Mouse (Mus musculus): Measurements from ENCODE around the gene Elovl1. TPM values are rescaled to one million over a fixed set of nuclear protein-coding genes. Genes with fewer than 3 reads are reported as not detected.

The Elovl1 gene
- 10 to 100 TPM; 17.8 to 19.4 TPM for total RNA-seq (2021)

DNA sequence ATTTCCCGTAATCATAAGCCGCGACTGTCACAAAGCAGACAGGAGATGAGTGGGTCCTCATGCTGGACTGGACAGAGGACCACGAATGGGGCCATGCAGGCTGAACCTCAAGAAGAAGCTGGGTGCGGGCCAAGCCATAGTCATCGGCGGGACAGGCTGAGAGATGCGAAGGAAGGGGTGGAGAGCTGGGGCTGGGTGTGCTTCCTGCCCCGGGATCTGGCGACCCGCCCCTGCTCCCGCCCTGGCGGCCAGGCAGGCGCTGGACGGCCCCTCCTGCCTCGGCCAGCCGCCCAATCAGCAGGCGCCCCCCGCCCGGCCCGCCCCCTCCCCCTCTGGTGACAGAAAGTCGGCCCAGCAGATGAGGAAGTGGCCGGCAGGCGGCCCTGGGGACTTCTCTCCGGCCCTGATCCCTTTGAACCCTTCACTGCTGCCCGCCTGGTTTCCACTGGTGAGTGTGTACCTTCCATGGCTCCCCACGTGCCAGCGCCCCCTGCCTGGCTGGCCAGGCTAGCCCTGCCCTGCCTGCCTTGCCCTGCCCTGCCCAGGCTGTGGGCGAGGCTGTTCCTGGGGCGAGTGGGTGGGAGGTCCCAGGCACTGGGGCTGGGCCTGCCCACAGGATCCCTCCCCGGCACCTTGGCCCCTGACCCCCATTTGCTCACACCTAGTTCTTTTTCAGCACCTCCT, at the start of gene Elovl1:
TSS of gene Elovl1 (plus strand) at position 326 of the 684 bp plus-strand sequence.
- intact Hi-C loops (cut with DNase I): loop anchor here (2.0 to 5.0 kb wide), 2 partner anchors 19 to 89 kb away; partner anchors contain the start of genes Med8 and Szt2
- DNase-seq (ENCODE audit: low spot score): peak; percentile 89

GRCm38 (mm10) chr4:118383271-118383670, 44.6 kb upstream of the Elovl1 start:
- no peak for DNase-seq (ENCODE audit: low spot score)
- intact Hi-C loops (cut with DNase I): no loop called here

GRCm38 (mm10) chr4:118387316-118387715, 40.6 kb upstream of the Elovl1 start:
- intact Hi-C loops (cut with DNase I): no loop called here
- DNase-seq (ENCODE audit: low spot score): no peak

DNA sequence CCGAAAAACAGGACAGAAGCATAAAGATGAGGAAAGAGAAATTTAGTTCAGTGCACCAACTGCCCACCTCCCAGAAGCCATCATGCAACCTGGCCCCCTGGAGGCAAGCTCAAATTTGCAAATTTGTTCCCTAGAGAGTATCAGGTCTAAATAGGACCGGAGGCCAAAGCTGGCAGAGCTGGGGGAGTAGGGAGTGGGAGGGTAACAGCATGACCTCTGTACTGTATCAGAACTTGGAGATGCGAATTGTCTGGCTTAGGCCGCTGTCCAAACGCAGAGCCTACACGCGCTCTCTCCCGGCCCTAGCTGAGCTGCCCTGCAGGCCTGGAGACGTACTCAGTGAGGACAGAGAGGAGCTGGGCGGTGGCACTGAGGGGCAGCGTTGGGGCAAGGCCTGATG, 37.7 kb upstream of the Elovl1 start:
- DNase-seq (ENCODE audit: low spot score): no peak
- intact Hi-C loops (cut with DNase I): no loop called here

DNA sequence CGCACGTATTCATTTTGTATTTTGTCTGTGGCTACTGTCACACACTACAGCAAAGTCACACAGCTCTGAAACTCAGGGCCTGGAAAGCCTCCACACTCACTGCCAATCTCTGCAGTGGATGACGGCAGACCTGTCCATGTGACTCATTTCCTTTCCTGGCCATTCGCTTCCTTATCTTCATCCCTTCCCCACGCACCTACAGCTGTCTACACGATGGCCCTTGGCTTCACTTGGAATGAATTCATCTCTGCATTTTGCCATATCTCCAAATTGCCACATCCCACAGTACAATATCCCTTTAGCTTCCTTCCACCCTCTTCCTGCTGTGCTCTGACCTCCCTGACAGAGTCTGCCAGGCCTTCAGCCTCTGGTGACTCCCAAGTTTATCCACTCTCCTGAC, 33.4 kb upstream of the Elovl1 start:
- DNase-seq (ENCODE audit: low spot score): no peak
- intact Hi-C loops (cut with DNase I): no loop called here

DNA sequence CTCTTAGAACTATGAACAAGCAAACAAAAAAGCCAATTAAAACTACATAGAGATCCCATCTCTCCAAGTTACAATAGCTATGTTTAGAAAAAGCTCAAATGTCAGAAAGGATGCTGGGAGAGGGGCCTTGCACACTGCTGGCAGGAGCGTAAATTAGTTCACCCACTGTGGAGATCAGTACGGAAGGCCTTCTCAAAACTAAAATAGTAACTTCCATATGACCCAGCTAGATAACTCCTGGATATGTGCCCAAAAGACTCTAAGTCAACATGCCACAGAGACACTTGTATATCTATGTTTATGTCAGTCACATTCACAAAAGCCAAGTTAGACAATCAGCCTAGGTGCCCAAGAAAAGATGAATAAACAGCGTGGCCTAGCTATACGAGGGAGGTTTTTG, 32.6 kb upstream of the Elovl1 start:
- intact Hi-C loops (cut with DNase I): no loop called here
- DNase-seq (ENCODE audit: low spot score): no peak

DNA sequence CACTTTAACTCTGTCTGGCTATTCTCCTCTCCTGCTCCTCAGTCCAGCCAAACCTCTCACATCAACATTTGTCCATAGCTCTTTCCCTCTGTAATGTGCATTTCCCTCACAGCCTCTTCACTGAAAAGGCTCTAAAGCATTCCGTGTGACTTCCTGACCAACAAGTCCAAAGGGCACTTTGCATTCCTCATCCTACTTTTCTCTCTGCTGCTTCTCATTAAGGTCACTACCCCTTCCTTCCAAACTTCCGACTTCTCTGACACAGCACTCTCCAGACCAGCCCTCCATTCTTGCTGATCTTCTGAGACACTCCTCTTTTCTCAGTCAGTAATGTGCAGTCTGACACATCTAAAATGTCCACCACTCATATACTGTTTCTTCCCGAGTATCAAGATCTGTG, 31.5 kb upstream of the Elovl1 start:
- intact Hi-C loops (cut with DNase I): no loop called here
- DNase-seq (ENCODE audit: low spot score): no peak

DNA sequence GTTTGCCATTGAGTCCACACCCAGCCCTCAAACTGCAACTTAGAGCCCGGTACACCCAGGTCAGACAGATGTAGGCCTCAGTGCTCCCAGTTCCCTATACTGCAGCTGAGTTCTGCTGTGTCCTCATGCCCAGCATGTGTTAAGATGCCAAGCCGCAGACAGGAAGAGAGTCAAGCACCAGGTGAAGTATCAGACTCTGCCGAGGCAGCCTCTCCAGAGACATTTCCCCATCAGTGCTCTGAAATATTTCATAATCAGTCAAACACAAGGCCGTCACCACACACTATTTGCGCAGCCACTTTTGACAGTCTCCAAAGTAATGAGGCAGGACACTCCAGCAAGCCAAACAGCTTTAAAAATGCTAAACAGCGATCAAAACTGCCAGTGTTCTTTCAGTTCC, 29.5 kb upstream of the Elovl1 start:
- intact Hi-C loops (cut with DNase I): no loop called here
- no peak for DNase-seq (ENCODE audit: low spot score)

GRCm38 (mm10) chr4:118401421-118401820, 26.5 kb upstream of the Elovl1 start:
- intact Hi-C loops (cut with DNase I): no loop called here
- DNase-seq (ENCODE audit: low spot score): no peak

GRCm38 (mm10) chr4:118401918-118402317, 26.0 kb upstream of the Elovl1 start:
- DNase-seq (ENCODE audit: low spot score): no peak
- intact Hi-C loops (cut with DNase I): no loop called here

GRCm38 (mm10) chr4:118402701-118403100, 25.2 kb upstream of the Elovl1 start:
- intact Hi-C loops (cut with DNase I): no loop called here

DNA sequence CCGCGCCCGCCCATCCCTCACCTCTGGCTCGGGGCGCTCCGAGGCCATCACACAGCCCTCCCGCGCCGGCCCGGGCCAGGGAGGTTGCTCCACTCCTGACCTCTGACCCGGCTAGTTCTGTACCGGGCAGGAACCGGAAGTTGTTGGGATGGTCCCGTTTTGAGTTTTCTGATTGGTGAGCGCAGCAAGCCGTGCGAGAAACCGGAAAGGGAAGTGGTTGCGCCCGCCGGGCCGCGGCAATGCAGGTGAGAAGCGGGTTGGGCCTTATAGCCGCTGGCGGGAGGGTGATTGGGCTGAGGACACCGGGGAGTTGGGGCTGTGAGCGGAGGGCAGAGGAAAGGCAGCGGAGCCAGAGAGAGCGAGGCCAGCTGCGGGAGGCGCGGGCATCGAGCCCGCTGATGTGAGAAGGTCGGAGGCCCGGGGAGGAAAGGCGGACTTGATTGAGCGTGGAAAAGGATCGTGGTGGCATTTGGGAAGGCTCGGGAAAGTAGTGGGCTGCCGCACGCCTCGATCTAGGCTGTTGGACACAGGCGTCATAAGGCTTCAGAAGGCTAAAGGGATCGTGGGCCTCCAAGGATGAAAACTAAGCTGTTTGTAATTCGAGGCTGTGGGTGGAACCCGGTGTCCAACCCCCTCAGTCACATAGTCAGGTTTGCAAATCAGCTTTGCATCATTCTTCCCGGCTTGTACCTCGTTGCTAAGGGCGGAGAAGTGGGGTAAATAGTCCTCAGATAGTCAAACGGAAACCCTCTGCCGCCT, 18.6 kb upstream of the Elovl1 start, which contains the start of the genes Szt2 and Med8:
TSS of gene Szt2 (minus strand) at position 132 of the 759 bp plus-strand sequence.
TSS of gene Med8 (plus strand) at position 196 of the 759 bp plus-strand sequence.
- intact Hi-C loops (cut with DNase I): loop anchor here (2.0 kb wide), 1 partner anchor 17 kb away; no protein-coding TSS in a partner anchor

More at GRCm38 (mm10) chr4:118402701-118403100, 25.2 kb upstream of the Elovl1 start:
- no peak for DNase-seq (ENCODE audit: low spot score)

GRCm38 (mm10) chr4:118410871-118411270, 17.0 kb upstream of the Elovl1 start:
- intact Hi-C loops (cut with DNase I): no loop called here
- no peak for DNase-seq (ENCODE audit: low spot score)

More for the DNA sequence above, 18.6 kb upstream of the Elovl1 start, which contains the start of the genes Szt2 and Med8:
- DNase-seq (ENCODE audit: low spot score): peak; percentile 86

GRCm38 (mm10) chr4:118413553-118413952, 14.3 kb upstream of the Elovl1 start:
- DNase-seq (ENCODE audit: low spot score): no peak
- intact Hi-C loops (cut with DNase I): no loop called here

DNA sequence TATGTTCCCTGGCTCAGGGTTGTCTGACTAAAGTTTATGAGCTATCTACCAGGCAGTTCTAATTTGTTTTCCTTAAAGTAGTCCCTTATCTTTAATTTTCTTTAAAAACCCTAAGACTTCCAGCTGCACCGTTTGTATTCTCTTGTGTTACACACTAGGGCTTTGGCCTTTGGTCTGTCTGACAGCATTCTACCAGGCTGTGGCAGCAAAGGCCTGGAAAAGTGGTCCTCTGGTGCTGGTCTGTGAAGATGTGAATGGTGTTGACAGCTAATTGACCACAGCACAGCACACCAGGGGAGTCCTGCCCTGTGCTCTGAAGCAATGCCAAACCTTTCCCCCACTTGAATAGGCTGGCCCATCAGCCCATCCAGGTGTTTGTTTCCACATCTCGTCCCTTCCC, 12.1 kb upstream of the Elovl1 start:
- intact Hi-C loops (cut with DNase I): no loop called here
- DNase-seq (ENCODE audit: low spot score): no peak

DNA sequence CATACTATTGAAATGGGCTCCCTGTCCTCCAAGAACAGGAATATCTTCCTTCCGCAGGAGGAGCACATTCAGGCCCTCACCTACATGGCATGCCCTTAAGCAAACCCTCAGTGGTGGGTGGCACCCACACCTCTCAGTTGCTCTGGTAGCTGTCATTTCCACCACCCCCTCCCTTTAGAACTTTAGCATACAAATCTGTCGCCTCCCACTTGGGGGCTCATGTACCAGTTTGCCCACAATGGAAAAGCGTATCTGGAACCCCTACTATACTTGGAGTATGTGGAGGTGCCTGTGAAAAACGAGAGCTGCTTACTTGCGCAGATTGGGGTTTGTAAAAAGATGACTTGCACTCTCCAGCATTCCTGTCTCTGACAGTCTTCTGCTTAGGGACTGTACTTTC, 11.6 kb upstream of the Elovl1 start:
- intact Hi-C loops (cut with DNase I): no loop called here
- DNase-seq (ENCODE audit: low spot score): no peak

GRCm38 (mm10) chr4:118417112-118417797, 10.6 kb upstream of the Elovl1 start:
- no peak for DNase-seq (ENCODE audit: low spot score)
- intact Hi-C loops (cut with DNase I): no loop called here

DNA sequence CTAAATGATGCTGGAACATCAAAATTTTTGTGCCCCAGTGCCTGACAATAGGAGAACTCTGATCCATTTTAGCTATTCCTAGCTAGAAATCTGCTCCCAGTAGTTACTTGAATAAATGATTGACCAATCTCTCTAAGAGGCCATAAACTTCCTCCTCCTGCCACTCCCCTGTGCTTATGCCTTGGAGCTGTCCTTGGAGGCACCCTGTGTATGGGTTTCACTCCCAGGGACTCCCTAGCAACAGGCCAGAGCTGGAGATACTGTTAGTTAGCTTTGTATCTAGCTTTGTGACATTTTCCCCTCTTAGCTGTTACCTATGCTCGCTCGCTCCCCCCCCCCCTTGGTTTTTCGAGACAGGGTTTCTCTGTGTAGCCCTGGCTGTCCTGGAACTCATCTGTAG, 6.5 kb upstream of the Elovl1 start:
- no peak for DNase-seq (ENCODE audit: low spot score)
- intact Hi-C loops (cut with DNase I): no loop called here

- no peak for DNase-seq (ENCODE audit: low spot score)
- intact Hi-C loops (cut with DNase I): loop anchor here (5.0 kb wide), 1 partner anchor 93 kb away; no protein-coding TSS in a partner anchor
These were observed 3.2 kb upstream of the Elovl1 start for GRCm38 (mm10) chr4:118424541-118425160.

GRCm38 (mm10) chr4:118425374-118425773, 2.5 kb upstream of the Elovl1 start:
- intact Hi-C loops (cut with DNase I): loop anchor here (5.0 kb wide), 1 partner anchor 92 kb away; no protein-coding TSS in a partner anchor
- DNase-seq (ENCODE audit: low spot score): no peak
